Mouse (Mus musculus) forebrain, embryonic 16.5 days (tissue): ENCODE measurements around the gene Gm20388. TPM values are rescaled to one million over a fixed set of nuclear protein-coding genes. Genes with fewer than 3 reads are reported as not detected.

Experiments
- ATAC-seq: fragments of 200-750 bp; cut with Nextera tagmentation; 2 replicates; pipeline ENCODE4 v1.8.0; 2017; ENCODE audit warnings: mild to moderate bottlenecking, moderate library complexity
- H3K27ac ChIP-seq: fragments of 300-500 bp; sonication (generic); 2 replicates; pipeline ENCODE4 v1.5.1; 2014; ENCODE audit warnings: low read length, control low read depth
- H3K27me3 ChIP-seq: fragments of 300-500 bp; sonication (generic); replicated peaks from 2 replicates; pipeline ENCODE4 v1.6.1; 2014; ENCODE audit warnings: low read length; ENCODE audit not compliant: control insufficient read depth, insufficient read depth
- H3K36me3 ChIP-seq: fragments of 300-500 bp; sonication (generic); 2 replicates; pipeline ENCODE4 v1.6.1; 2014; ENCODE audit not compliant: control insufficient read depth, insufficient read depth
- H3K4me1 ChIP-seq: fragments of 300-500 bp; sonication (generic); replicated peaks from 2 replicates; pipeline ENCODE4 v1.6.1; 2014; ENCODE audit warnings: low read length; ENCODE audit not compliant: control insufficient read depth, insufficient read depth
- H3K4me2 ChIP-seq: fragments of 300-500 bp; sonication (generic); 2 replicates; pipeline ENCODE4 v1.6.1; 2014; ENCODE audit warnings: mild to moderate bottlenecking, low read length, control low read depth
- H3K4me3 ChIP-seq: fragments of 300-500 bp; sonication (generic); replicated peaks from 2 replicates; pipeline ENCODE4 v1.5.1; 2014; ENCODE audit warnings: mild to moderate bottlenecking, low read length, control low read depth
- H3K9ac ChIP-seq: fragments of 300-500 bp; sonication (generic); replicated peaks from 2 replicates; pipeline ENCODE4 v1.6.1; 2014; ENCODE audit warnings: low read depth, low read length, control low read depth
- H3K9me3 ChIP-seq: fragments of 300-500 bp; sonication (generic); 2 replicates; pipeline ENCODE4 v1.6.1; 2016; ENCODE audit warnings: low read length; ENCODE audit not compliant: control insufficient read depth
- WGBS: fragments of 180-500 bp; shearing (Covaris S2); extraction: QIAGEN DNeasy Blood & Tissue Kit; methylation state at CpG from one replicate; pipeline ENCODE4 v1.1.7; 2014; 5-methylcytosine and 5-hydroxymethylcytosine counted together
- polyA plus RNA-seq: library from polyadenylated mRNA; unstranded; fragments of >200 nt; fragmentation: Nextera tagmentation; extraction: Ambion mirVana; gene quantifications from 2 replicates; pipeline ENCODE4 v1.2.1, GENCODE M21; 2015

Gm20388 gene
- polyA plus RNA-seq, 1 experiment from 2014 or later = 4.7 TPM

DNA sequence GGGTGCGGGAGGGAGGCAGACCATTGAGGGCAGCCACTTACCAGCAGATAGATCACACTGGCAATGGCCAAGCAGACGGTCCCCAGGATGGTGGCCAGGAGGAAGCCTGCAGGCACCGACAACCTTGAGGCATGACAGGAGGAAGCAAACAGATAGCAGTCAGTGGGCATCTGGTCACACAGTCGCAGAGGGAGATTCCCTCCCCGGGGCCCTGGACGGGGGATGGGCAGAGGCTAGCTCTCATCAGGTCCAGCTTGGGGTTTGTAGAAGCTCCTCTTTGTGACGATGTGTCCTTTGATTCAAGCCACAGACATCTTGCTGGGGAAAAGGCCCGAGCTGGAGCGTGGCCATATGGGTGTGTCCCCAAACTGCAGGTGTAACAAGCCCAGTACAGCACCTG is 2515.5 kb downstream of the Gm20388 start:
- Histone ChIP-seq H3K4me1 (no peaks in the 10 kb centered on the region), H3K27me3 (no peaks in the 10 kb centered on the region), H3K9me3 (no peaks in the 10 kb centered on the region), H3K36me3 (no peaks in the 10 kb centered on the region), H3K27ac (no peak overlapping the region), H3K4me3 (no peak overlapping the region), H3K9ac (no peak overlapping the region), H3K4me2 (no peak overlapping the region)
- WGBS = 83% methylated on average over 9 of the region's 9 CpGs
- ATAC-seq = no peak

DNA sequence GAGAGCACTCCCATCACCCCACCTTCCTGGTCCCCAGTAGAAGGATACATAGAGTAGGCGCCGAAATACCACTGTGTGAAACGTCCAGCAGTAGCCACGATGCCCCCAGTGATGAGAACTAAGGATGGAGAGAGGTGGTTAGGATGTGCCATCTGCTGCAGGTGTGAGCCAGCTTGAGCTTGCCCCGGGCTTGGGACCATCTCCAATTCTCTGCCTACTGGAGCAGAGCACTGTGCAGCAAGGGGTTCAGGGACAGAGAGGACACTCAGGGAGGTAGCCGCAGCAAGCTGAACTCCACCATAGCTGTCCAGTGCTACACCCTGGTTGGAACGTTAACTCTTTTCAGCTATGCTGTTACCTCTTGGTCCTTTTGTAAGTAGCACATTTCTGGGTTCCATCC is 2517.0 kb downstream of the Gm20388 start:
- Histone ChIP-seq H3K9me3 (no peaks in the 10 kb centered on the region), H3K4me1 (peaks cover 7% of the 10 kb centered on the region), H3K4me2 (no peak overlapping the region), H3K9ac (no peak overlapping the region), H3K36me3 (no peaks in the 10 kb centered on the region), H3K27me3 (no peaks in the 10 kb centered on the region), H3K27ac (no peak overlapping the region), H3K4me3 (no peak overlapping the region)
- no peak for ATAC-seq
- WGBS = 87% methylated on average over 7 of the region's 7 CpGs

DNA sequence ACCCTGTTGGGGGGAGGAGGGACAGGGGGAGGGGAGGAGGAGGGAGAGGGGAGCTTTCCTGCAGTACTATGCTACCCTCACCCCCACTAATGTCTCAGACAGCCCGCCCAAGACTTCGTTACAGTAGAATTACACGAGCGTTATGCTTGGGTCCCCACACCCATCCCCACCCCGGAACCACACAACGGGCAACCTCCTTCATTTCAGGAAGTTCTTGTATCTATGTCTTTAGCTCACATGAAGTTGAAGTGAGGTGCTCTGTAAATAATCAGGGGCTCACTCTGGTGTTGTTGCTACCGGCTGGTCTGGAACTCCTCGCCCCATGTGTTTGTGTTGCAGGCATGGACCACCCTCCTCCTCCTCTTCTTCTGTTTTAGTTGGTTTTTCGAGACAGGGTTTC is 2517.5 kb downstream of the Gm20388 start:
- H3K27ac ChIP-seq = no peak overlapping the region
- H3K9ac ChIP-seq = no peak overlapping the region
- H3K4me2 ChIP-seq = no peak overlapping the region
- H3K27me3 ChIP-seq = no peaks in the 10 kb centered on the region
- H3K4me1 ChIP-seq = peaks cover 11% of the 10 kb centered on the region
- no peak for ATAC-seq
- no peaks in the 10 kb centered on the region for H3K36me3 ChIP-seq
- no peaks in the 10 kb centered on the region for H3K9me3 ChIP-seq
- no peak overlapping the region for H3K4me3 ChIP-seq
- 89% methylated on average over 9 of the region's 9 CpGs for WGBS

DNA sequence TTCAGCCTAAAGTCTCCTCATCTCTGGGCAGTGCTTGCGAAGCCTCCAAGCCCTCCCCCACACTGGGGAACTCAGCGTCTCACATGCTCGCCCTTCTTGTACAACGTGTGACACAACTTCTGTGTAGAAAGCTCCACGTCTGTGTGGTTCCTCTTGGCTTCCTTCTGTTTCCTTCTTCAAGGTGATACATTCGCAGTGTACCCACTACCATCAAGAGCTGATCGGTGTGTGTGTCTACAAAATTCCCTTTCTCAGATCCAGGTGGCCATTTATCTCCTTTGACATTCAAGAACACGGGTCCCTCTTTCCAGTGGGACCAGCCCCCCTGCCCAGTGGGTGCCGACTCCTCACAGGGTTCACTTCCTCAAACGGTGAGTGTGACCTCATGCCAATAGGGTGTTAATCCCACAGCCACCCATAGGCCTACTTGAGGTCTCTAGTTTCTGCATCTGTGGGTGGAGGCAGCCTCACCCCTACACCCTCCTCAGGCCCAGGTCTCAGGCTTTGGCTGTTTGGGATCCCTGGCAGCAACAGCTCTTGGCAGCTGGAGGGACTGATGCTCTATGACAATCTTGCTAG is 2519.5 kb downstream of the Gm20388 start:
- H3K27ac ChIP-seq = no peak overlapping the region
- H3K36me3 ChIP-seq = no peaks in the 10 kb centered on the region
- no peaks in the 10 kb centered on the region for H3K9me3 ChIP-seq
- ATAC-seq = no peak
- H3K27me3 ChIP-seq = no peaks in the 10 kb centered on the region
- 83% methylated on average over 10 of the region's 10 CpGs for WGBS
- peaks cover 11% of the 10 kb centered on the region for H3K4me1 ChIP-seq
- no peak overlapping the region for H3K4me3 ChIP-seq
- no peak overlapping the region for H3K4me2 ChIP-seq
- no peak overlapping the region for H3K9ac ChIP-seq

DNA sequence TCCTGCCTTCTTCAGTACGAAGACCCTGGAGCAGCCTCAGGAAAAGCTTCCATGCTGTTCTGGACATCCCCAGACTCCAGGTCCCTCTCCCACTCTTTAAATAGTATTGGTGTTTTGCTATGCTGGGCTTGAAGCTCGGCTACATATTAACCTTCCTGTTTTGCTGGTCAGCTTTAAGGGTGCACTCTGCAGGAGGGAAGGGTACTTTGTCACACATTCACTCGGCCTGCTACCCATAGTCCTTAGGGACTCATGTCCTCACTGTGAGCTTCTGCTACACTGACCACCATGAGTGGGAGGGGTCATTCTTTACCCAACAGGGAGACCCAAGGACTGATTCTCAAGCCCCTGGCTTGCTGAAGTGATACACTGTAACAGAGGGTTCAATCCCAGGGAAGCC is 2520.0 kb downstream of the Gm20388 start:
- Histone ChIP-seq H3K9me3 (no peaks in the 10 kb centered on the region), H3K4me2 (no peak overlapping the region), H3K4me1 (peaks cover 11% of the 10 kb centered on the region), H3K4me3 (no peak overlapping the region), H3K27me3 (no peaks in the 10 kb centered on the region), H3K36me3 (peaks cover 2% of the 10 kb centered on the region; the same call in 1 of the 2 replicates), H3K9ac (no peak overlapping the region), H3K27ac (no peak overlapping the region)
- ATAC-seq = no peak
- WGBS = 87% methylated on average over 3 of the region's 3 CpGs

DNA sequence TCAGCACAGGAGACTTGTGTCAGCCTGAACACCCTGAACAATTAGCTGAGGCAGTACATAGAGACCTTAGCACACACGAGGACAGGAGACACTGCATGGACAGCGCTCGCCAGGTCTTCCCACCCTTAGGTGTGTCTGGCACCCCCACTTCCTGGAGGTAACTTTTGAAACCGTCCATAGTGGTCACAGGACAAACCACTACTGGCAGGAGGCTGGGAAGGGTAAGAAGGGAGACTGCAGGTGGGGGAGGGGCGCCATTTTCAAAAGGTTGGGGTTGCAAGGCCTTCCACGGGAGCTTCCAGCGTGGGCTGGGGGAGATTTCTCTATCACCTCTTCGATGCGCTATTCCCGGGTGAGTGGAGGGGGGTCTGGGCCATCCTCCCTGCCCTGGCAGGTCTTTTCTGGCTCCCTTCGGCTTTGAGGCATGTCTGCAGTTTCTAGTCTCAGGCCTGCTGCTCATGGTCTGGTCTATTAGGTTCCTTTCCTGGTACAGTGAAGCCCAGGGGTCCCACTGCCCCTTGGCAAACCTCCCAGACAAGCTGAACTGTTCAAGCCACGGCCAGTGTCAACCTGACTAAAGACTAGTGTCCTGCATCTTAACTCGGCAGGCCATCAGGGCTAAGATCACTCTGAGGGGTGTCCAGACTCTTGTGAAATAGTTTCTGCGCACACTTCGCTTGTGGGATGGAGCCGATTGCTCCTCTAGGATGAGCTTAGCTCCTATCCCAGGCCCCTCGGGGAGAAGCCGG is 2521.2 kb downstream of the Gm20388 start:
- ATAC-seq = 0 out of 2 replicates have a peak, but pooled peaks have one; percentile 8
- H3K36me3 ChIP-seq = peaks cover 8% of the 10 kb centered on the region; the same call in 1 of the 2 replicates
- no peaks in the 10 kb centered on the region for H3K9me3 ChIP-seq
- WGBS = 38% methylated on average over 18 of the region's 18 CpGs
- H3K27ac ChIP-seq = no peak overlapping the region
- peak overlapping the region; percentile 40; the same call in 1 of the 2 replicates for H3K9ac ChIP-seq
- H3K27me3 ChIP-seq = no peaks in the 10 kb centered on the region
- peak overlapping the region; percentile 33 for H3K4me3 ChIP-seq
- peak overlapping the region; percentile 57 for H3K4me2 ChIP-seq
- peaks cover 11% of the 10 kb centered on the region for H3K4me1 ChIP-seq

DNA sequence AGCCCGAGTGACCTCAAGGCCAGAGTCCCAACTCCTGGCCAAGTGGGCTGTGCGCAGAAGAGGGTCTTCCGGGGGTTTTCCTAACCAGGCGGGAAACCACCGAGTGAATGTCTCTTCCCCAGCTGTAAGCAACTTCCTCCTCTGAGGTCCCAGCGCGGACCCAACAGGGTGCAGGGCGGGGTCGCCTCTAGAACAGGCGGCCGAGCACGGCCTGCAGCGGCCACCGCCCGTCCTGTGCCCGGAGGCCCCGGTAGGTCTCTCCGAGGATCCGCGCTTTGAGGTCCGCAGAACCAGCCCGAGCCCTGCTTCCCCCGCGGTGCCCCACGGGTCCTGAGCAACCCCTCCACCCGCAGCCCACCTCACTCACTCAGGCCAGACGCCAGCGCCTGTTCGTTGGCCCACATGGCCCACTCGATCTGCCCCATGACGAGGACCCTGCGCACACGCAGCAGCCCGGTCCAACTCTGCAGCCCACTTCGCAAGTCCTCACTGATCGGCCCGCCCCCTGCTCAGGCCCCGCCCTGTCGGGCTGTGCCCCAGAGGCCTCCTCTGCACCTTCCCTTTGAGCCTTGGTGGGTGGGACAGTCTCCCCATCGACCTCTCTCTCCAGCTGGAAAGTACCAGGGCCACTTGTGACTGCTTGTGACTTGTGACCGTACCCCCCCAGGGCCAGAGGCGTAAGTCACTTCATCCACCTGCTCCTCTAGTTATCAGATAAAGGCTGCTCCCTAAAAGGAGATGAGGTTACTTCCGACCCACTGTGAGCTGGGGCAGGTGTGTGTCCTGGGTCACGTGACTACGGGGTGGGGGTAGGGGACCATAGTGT is 2522.0 kb downstream of the Gm20388 start, which contains the start of gene Cyba:
Cyba (minus strand) TSS at position 488 of the 826 bp plus-strand sequence.
- Histone ChIP-seq H3K4me1 (peaks cover 11% of the 10 kb centered on the region), H3K9me3 (no peaks in the 10 kb centered on the region), H3K4me3 (peak within 1 kb of the TSS; percentile 33), H3K36me3 (peaks cover 8% of the 10 kb centered on the region; the same call in 1 of the 2 replicates), H3K4me2 (peak within 1 kb of the TSS; percentile 57), H3K27me3 (no peaks in the 10 kb centered on the region), H3K9ac (peak within 1 kb of the TSS; percentile 40; the same call in 1 of the 2 replicates), H3K27ac (no peak within 1 kb of the TSS)
- peak; percentile 69; the same call in 1 of the 2 replicates for ATAC-seq
- 5% methylated on average over 45 of the region's 45 CpGs for WGBS

DNA sequence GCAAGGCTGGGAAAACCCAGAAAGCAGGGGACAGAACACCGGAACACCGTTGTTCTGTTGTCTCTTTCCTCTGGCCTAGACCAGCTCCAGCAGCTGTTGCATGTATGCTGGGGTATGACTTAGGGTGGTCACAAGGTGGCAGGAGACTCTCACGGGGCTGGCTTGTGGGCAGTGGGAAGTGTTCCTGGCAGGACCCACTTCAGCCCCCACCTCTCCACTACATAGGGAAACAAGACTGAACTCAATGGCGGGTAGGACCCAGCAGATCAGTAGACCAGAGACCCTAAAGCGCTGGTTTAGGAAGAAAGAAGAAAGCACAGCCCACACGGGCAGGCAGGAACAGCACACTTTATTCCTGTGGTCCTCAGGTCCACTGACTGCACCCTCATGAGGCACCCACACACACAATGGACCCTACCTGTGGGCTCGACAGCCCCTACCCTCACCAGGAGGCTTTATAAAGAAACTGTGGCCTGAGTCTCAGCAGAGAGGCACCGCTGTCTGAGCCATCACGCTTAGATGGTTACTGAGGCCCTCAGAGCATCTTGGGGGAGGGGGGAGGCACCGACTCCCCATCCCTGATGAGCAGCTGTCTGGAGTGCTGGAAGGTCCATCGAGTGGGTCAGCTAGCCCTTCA is 2522.7 kb downstream of the Gm20388 start:
- H3K9ac ChIP-seq = no peak overlapping the region
- no peaks in the 10 kb centered on the region for H3K9me3 ChIP-seq
- no peak overlapping the region for H3K4me3 ChIP-seq
- H3K27ac ChIP-seq = no peak overlapping the region
- no peaks in the 10 kb centered on the region for H3K27me3 ChIP-seq
- peaks cover 11% of the 10 kb centered on the region for H3K4me1 ChIP-seq
- no peak for ATAC-seq
- WGBS = 65% methylated on average over 11 of the region's 11 CpGs
- H3K4me2 ChIP-seq = no peak overlapping the region
- H3K36me3 ChIP-seq = peaks cover 8% of the 10 kb centered on the region; the same call in 1 of the 2 replicates
